Mouse (Mus musculus): ENCODE measurements around the gene Gm10643. TPM values are rescaled to one million over a fixed set of nuclear protein-coding genes. Genes with fewer than 3 reads are reported as not detected.

Gm10643 gene
- total RNA-seq, 2 experiments from 2014 or later, result 2.9 to 3.5 TPM

DNA sequence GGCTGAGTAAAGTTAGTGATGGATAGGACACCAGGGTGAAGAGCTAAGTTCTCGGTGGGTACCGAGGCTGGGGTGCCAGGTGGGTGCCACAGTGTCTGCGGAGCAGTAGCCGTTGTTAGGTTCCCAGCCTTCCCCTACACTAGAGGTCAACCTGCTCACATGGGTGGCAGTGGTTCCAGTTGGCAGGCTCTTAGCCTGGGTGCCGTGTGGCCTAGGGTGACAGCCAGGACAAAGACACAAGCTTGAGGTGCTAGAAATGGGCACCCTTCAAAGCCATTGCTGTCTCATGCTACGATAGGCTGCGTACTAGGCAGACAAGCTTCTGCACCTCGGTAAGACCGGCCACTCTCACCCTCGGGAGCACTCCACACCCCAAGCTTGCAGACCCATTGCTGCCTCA, 7.4 kb upstream of the Gm10643 start:
- no peak for DNase-seq (ENCODE audit: low spot score in 2 of 2)

DNA sequence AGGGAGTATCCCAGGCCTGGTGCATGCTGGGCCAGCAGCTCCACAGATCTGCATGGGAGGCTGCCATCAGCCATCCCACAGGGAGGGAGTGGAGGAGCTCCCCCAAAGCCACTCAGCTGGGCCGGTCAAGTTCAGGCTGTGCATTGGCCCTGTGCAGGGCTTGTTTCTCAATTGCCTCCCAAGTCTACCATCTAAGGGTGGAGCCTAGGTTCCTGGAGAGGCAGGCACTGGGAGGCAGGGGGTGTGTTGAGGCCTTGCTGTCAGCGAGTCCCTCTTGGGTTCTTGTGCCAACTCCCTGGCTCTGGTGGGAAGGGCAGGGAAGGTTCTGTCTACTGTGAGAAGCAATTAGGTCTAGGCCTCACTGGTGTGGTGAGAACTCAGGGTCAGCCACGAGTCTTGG, 7.0 kb upstream of the Gm10643 start:
- DNase-seq (ENCODE audit: low spot score in 2 of 2), result no peak

DNA sequence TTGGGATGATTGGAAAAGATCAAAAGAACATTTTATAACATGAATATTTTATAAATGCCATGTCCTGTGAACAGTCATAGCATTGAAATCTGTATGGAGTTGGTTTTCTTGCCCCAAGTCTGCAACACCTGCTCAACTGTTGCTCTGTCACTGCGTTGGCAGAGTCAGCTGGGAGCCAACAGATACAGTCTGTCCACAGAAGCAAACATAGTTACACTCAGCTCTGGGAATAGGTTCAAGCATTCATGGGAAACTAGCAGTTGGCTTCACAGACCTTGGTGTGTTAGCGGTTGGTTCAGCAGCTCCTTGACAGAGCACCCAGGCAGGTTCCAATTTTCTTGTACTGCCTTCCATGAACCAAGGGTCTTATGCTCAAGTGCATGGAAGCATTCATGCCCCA, 5.7 kb upstream of the Gm10643 start:
- peak; percentile 51 to 64 for DNase-seq (ENCODE audit: low spot score in 2 of 2)

DNA sequence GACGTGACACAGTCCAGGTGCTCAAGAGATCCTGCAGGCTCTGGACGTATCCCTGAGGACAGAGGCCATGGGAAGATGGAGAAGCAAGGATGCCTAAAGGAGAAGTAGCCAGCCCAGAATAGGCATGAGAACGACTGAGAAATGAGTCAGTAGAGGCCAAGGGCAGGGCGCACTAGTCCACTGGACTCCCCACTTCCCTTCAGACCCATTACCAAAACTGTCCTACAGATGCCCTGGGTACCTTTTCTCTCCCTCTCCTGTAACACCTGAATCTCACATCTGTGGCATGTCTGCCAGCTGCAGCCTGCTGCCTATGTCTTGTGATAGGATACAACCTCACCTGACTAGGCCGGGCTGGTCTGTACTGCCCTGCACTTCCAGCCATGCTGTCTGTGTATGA, 5.3 kb upstream of the Gm10643 start:
- DNase-seq (ENCODE audit: low spot score in 2 of 2), result no peak

DNA sequence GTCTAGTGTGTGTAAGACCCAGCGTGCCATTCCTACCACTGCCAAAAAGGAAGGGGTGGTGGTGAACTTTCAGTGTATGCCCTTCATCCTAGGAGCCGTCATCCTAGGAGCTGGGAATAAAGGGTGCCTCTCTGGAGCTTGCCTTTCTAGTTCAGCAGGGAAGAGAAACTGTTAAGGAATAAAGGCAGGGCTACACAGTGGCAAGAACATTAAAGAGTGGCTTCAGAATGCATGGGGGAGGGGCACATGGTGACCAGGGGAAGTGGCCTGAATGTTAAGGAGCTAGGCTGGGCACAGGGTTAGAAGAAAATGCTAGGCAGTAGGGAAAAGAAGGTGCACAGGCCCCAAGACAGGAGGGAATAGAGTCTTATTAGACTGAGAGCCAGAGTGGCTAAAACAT, 4.8 kb upstream of the Gm10643 start:
- no peak for DNase-seq (ENCODE audit: low spot score in 2 of 2)

DNA sequence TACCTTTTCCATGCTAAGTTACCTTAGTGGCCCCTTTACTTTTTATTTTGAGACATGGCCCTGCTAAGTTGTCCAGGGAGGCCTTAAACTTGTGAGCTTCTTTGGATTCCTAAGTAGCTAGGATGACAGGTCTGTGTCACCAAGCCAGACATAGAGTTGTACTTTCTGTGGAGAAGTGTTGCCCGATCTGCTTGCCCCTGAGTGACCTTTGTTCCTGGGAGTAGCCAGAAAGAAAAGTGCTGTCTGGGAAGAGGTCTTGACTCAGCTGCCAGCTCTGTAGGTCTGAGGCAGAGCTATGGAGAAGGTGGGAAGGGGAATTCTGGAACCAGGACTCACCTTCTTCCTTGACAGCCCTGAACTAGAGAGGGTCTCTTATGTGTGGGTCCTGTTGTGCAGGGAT, 4.2 kb upstream of the Gm10643 start:
- no peak for DNase-seq (ENCODE audit: low spot score in 2 of 2)

DNA sequence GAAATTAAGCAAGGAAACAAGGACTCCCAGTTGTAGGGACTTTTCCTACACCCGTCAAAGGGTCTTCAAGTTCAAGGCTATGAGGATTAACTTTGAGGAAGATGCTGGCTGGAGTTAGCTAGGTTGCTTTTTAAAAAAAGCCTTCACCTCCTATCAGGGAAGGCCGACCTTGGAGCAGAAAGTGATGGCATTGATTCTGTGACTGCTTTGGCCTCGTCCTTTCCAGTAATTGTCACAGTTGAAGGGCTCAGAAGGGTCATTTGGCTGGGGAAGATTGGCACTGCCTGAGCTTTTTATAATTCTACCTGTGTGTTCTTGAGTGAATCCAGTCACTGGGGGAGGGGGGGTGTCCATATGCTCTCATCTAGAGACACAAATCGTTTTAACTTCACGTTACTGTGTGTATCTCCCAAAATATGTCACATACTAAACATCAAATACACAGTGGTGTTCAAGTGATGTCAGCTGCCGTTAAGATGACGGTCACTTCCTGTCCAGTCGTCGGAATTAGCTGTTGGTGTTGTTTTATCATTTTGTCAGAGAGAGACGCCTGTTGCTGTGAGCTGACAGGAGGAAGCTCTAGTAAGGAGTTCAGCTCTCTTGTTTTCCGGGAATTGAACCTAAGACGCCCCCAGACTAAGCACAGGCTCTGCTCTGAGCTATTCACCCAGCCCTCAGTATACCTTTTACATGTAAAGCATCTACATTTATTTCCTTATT, 3.5 kb upstream of the Gm10643 start:
- no peak for DNase-seq (ENCODE audit: low spot score in 2 of 2)

DNA sequence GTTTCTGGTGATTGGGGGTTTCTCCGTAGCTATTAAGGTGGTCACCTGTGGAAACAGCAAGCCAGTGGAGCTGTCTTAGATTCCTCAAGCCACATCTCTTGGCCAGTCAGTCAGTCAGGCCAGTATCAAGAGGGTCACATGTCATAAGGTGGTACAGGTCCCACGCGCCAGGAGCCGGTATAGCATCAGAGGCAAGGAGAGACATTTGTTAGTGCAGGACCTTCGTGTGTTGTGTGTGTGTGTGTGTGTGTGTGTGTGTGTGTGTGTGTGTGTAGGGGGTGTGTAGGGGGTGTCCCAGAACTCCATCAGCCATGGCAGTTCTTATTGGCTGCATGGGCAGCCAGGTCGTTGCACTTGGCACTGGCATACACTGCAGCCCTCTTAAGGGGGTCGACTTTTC, 3.0 kb upstream of the Gm10643 start:
- DNase-seq (ENCODE audit: low spot score in 2 of 2), result no peak

DNA sequence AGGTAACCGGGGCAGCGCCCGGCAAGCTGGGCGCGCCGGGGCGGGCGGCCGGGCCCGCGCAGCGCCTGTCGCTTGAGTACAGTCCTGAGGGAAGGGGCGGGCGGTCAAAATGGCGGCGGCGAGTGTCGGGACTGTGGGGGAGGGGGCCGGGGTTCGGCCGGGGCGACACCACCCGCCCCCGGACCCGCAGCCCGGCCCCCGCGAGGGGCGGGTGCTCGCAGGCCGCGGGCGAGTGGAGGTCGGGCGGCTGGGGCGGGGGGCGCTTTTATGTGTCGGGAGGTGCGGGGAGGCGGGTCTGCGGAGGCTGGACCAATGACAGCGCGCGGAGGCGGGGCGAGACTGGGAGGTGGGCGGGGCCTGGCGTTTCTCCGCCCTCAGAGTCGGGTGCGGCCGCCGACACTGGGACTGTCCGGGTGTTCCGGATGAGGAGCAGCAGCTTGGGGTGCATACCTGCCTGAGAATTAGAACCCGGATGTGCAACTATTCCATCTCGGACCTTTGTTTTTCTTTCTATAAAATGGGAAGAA, 2.2 kb upstream of the Gm10643 start:
- peak; percentile 94 to 96 for DNase-seq (ENCODE audit: low spot score in 2 of 2)

DNA sequence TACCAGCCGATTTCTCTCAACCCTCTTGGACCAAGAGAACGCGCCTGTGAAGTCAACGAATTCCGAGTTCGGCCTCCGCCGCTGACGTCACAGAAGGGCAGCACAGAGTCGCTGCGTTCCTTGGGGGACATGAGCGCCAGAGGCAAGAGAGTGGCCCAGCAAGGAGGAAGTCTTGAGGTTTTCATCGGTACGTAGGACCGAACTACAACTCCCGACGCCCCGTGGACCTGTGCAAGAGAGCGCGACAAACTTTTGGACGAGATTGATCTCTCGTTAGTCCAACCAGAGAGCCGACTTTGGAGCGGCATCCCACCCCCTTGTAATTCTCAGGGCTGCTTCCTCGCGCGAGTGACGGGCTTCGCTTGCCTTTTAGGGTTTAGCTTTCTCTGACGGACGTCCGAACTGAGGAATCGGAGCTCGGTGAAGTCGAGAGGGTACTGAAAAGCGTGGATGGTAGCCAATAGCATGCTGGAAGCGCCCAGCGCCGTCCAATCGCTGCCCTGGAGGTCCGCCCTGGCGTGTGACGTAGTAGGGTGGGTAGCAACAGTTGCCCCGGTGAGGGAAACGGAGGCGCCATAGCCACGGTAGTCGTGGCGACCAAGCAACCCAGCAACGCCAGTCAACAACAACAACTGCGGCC, 1.5 kb upstream of the Gm10643 start, which contains the start of gene Rfx1:
Gene Rfx1 (plus strand): TSS at position 544 of the 640 bp plus-strand sequence.
- peak; percentile 98 to 99 for DNase-seq (ENCODE audit: low spot score in 2 of 2)

DNA sequence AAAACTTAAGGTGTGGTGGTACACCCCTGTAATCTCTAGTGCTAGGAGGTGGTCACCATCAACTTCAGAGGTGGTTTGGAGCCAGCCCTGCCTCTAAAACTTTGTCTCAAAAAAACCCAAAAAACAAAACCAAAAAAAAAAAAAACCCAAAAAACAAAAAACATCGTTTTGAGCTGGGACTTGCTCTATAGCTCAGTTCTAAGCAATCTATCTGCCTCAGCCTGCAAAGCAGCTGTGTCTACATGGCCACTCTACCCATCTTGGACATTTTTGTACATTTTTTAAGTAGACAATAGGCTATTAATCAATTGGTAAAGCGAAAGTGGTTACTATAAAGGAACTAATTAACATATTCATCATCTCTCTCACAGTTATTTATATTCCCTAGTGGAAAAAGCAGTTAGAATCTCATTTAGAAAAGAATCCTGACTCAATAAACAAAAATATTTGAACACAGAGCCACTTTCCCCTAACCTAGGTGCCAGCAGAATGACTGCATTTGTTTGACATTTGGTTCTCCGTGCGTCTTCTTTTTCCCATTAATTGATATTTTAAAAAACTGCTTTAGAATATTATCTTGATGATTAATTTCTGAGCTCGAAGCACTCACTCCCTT, 628 bp upstream of the Gm10643 start:
- DNase-seq (ENCODE audit: low spot score in 2 of 2), result no peak

DNA sequence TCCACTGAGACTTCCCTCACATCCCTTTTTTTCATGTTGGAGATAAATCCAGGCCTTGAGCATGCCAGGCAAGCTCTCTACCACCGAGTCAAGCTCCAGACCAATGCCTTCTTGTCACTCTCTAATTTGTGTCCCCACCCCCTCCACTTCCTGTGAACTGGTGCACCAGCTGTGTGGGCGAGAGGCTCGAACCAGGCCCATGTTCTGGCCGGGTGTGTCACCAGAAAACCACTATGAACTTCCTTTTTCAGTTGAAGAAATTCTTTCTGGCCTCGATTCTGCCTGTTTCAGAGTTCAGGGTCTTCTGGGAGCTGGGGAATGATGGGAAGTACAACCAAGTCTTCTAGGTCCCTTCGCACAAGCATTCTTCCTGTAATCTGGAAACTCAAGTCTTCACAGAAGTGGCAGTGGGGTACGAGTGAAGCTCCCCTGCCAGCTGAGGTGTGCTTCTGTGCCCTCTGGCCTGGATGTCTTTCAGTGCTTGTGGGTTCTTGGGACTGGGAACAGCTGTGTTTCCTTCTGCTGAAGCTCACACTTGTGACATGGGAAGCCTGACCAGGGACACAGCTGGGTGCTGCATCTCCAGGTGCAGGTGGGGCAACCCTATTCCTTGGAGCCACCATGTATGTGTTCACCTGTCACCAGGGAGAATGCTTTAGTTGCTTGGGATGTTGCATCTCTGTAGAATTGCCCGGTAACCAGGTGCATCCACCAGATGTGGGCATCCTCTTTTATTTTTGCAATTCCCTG, 901 bp downstream of the Gm10643 start:
- no peak for DNase-seq (ENCODE audit: low spot score in 2 of 2)

DNA sequence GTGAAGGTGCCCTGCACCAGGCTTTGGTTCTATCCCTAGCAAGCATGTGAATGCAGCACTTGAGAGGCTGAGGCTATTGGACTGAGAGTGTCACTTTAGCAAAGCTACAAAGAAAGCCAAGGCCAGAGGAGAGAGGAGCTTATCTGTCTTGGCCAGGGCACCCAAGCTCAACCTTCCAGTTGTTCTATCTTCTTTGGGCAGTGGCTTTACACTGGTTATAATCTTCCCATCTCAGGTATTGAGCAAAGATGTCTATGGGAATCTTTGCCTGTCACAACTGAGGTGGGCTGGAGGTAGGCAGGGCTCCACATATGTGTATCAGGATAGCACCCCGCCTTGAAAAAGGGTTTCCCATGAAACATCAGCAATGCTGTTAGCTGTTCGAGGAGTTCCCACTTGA, 4.7 kb downstream of the Gm10643 start:
- no peak for DNase-seq (ENCODE audit: low spot score in 2 of 2)

DNA sequence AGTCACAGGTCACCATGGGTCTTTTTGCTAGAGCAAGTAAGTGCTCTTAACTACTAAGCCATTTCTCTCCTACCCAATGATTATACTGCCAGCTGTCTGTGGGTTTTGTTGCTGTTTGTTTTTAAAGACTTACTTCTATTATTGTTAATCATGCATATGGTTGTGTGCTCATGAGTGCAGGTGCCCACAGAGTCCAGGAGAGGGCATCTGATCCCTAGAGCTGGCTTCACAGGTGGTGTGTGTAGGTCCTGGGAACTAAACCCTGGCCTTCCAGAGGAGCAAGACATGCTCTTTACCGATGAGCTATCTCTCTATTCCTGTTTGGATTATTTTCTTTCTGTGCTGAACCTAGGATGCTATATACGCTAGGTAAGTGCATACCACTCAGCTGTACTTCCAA, 5.7 kb downstream of the Gm10643 start:
- no peak for DNase-seq (ENCODE audit: low spot score in 2 of 2)

DNA sequence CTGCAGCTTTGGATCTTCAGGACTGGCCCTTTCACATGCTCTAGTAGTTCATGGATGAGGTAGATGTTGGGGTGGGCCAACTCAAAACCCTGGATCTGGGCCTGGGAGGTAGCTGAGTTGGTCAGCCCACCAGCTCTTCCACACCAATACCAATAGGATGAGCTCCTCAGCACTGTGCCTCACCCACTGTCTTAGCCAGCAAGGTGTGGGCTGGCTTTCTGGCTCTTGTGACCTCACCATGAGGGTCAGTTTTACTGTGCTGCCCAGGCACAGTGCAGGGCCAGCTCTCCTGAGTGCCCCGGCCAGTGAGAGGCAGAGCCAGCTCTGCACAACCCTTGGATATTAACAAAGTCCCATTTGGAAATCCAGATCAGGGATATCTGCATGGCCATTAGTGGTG, 7.1 kb downstream of the Gm10643 start:
- DNase-seq (ENCODE audit: low spot score in 2 of 2), result no peak

DNA sequence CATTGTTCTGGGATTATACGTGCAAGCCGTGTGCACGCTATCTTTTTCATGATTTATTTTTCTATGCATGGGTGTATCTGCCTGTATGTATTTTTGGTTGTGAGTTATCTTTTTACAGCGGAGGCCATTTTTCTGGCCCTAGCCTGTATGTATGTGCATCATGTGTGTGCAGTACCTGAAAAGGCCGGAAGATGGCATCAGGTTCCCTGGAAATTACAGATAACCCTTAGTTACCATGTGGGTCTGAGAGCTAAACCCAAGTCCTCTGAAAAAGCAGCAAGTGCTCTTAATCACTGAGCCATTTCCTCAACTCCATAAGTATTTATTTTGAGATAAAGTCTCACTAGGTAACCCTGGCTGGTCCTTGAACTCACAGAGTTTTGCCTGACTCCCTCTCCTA, 11.7 kb downstream of the Gm10643 start:
- no peak for DNase-seq (ENCODE audit: low spot score in 2 of 2)

DNA sequence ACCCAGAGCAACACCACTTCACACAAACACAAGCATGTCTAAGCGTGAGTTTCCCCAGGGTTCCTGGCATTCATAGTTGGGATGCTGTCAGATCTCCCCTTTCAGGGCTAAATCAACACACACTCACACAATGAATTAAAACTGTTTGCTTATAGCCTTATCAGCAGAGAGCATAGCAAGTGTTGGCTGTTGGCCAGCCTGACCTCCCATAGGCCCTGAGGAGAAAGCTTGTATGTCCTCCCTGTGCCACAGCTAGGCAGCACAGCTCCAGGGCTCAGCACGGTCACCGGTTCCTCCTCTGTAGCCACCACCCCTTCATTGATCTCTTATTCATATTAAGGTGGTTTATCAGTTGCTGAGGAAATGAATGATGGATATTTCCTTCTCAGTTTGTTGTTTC, 12.2 kb downstream of the Gm10643 start:
- no peak for DNase-seq (ENCODE audit: low spot score in 2 of 2)

DNA sequence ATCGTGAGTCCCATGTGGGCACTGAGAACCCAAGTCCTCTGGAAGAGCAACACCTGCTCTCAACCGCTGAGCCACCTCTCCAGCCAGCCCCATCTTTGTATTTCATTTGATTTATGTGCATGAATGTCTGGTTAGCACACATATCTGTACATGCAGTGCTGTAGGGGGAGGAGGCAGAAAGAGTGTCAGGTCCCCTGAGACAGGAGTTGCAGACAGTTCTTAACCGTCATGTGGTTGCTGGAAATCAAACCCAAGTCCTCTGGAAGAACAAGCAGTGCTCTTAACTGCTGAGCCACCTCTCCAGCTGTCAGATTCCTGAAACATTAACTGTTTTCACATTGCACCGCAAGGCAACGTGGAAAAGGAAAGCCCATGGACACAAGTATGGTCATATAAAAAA, 16.8 kb downstream of the Gm10643 start:
- no peak for DNase-seq (ENCODE audit: low spot score in 2 of 2)

DNA sequence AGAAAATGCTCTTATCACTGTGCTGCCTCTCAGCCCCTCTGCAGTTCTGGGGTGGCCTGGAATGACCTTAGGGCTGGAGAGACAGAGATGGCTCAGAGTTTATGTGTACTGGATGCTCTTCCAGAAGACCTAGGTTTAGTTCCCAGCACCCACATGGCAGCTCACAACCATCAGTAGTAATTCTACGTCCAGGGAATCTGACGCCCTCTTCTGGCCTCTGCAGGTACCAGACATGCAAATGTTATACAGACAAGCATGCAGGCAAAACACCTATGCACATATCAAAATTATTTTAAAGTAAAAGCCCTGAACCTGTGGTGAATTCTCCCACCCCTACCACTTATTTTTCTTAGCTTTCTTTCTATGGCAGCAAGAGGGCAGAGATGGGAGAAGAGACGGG, 18.4 kb downstream of the Gm10643 start:
- DNase-seq (ENCODE audit: low spot score in 2 of 2), result no peak

DNA sequence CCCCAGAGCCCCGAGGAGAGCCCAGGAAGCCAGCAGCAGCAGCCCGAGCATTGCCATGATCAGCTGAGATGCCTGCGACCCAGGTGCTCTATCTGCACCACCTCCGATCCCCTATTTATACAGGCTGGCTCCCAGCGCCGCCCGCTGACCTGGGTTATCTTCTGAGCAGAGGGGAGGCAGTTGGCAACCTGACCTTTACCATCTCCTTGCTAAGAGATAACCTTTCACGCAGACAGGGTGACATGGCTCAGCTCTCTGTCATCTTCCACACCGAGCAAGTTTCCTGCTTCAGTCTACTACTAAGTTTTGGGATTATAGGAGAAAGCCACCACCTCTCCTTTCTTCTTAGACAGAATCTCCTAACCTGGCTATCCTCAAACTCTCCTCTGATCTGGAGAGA, 20.0 kb downstream of the Gm10643 start, which contains the start of gene Rln3:
Gene Rln3 (minus strand): TSS at position 101 of the 400 bp plus-strand sequence.
- no peak for DNase-seq (ENCODE audit: low spot score in 2 of 2)

DNA sequence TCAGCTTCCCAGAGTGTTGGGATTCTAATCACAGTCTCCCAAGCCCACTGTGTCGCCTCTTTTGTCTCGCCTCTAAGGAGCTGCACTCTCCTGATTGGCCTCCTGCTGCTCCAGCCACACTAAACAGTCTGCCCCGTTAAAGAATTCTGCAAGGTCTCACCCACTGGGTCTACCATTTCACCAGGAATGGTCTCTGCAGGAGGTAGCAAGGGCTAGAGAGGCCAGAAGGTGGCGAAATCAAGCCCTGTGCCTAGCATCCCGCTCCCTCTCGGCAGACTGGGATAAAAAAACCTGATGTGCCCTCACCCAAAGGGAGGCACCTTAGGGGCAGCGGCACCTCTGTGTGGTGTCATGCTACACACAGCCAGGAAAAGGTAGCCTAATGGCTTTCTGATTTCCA, 20.8 kb downstream of the Gm10643 start:
- no peak for DNase-seq (ENCODE audit: low spot score in 2 of 2)

DNA sequence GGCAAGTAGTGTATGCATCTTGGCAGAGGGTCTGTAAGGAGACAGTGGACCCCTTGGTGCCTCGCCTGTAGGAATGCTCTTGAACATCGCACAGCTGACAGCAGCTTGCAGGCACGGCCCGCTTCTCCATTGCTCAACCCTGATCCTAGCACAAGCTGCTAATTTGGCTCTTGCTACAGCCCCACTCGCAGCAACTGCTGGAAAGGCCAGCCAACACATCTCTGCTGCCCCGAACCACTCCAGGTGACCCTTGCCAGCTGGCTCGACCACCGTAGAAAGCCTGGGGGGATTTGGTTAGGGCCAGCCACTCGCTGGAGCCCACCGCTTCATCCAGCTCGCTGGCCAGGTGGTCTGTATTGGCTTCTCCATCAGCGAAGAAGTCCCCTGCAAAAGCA, 22.0 kb downstream of the Gm10643 start:
- DNase-seq (ENCODE audit: low spot score in 2 of 2), result no peak
